Mouse (Mus musculus) embryonic facial prominence, embryonic 14.5 days (tissue): ENCODE measurements around the gene Specc1. TPM values are rescaled to one million over a fixed set of nuclear protein-coding genes. Genes with fewer than 3 reads are reported as not detected.

ENCODE experiments used
- ATAC-seq: fragments of 200-750 bp; cut with Nextera tagmentation; 2 replicates; pipeline ENCODE4 v1.8.0; 2017; ENCODE audit warnings: low read depth, moderate number of reproducible peaks, moderate TSS enrichment
- DNase-seq: peaks from one replicate; pipeline ENCODE4 v3.0.0-alpha.2; 2015; ENCODE audit warnings: low spot score
- H3K27ac ChIP-seq: fragments of 300-500 bp; sonication (generic); replicated peaks from 2 replicates; pipeline ENCODE4 v1.5.1; 2014; ENCODE audit warnings: low read depth, mild to moderate bottlenecking, low read length, moderate library complexity
- H3K27me3 ChIP-seq: fragments of 300-500 bp; sonication (generic); replicated peaks from 2 replicates; pipeline ENCODE4 v1.6.1; 2014; ENCODE audit warnings: low read length; ENCODE audit not compliant: control insufficient read depth, insufficient read depth
- H3K36me3 ChIP-seq: fragments of 300-500 bp; sonication (generic); 2 replicates; pipeline ENCODE4 v1.6.1; 2014; ENCODE audit warnings: low read length, mixed read lengths; ENCODE audit not compliant: control insufficient read depth, insufficient read depth
- H3K4me1 ChIP-seq: fragments of 300-500 bp; sonication (generic); 2 replicates; pipeline ENCODE4 v1.6.1; 2014; ENCODE audit warnings: antibody characterized with exemption, low read length; ENCODE audit not compliant: control insufficient read depth, insufficient read depth
- H3K4me2 ChIP-seq: fragments of 300-500 bp; sonication (generic); 2 replicates; pipeline ENCODE4 v1.6.1; 2014; ENCODE audit warnings: low read depth, mild to moderate bottlenecking, low read length, moderate library complexity, mixed read lengths
- H3K4me3 ChIP-seq: fragments of 300-500 bp; sonication (generic); 2 replicates; pipeline ENCODE4 v1.5.1; 2014; ENCODE audit warnings: low read depth, mild to moderate bottlenecking, low read length
- H3K9ac ChIP-seq: fragments of 300-500 bp; sonication (generic); 2 replicates; pipeline ENCODE4 v1.6.1; 2014; ENCODE audit warnings: low read depth, mild to moderate bottlenecking, low read length, moderate library complexity, mixed read lengths
- H3K9me3 ChIP-seq: fragments of 300-500 bp; sonication (generic); 2 replicates; pipeline ENCODE4 v1.6.1; 2016; ENCODE audit warnings: low read length; ENCODE audit not compliant: control insufficient read depth
- WGBS: fragments of 180-500 bp; shearing (Covaris S2); extraction: QIAGEN DNeasy Blood & Tissue Kit; methylation state at CpG from one replicate; pipeline ENCODE4 v1.1.7; 2014; 5-methylcytosine and 5-hydroxymethylcytosine counted together
- polyA plus RNA-seq: library from polyadenylated mRNA; unstranded; fragments of >200 nt; fragmentation: Nextera tagmentation; extraction: Ambion mirVana; gene quantifications from 2 replicates; pipeline ENCODE4 v1.2.1, GENCODE M21; 2014

Gene Specc1
- polyA plus RNA-seq, 1 experiment from 2014 or later: 13.5 TPM

- ATAC-seq (no peak), DNase-seq (no peak)
- no peaks in the 10 kb centered on the region for H3K27me3 ChIP-seq
- peak overlapping the region; percentile 68 for H3K9ac ChIP-seq
- 0 out of 2 replicates have a peak overlapping the region, but pooled peaks have one; percentile 28 for H3K27ac ChIP-seq
- H3K4me3 ChIP-seq: peak overlapping the region; percentile 65
- WGBS: 36% methylated on average over 18 of the region's 18 CpGs
- H3K4me1 ChIP-seq: peaks cover 17% of the 10 kb centered on the region
- no peaks in the 10 kb centered on the region for H3K36me3 ChIP-seq
- H3K4me2 ChIP-seq: peak overlapping the region; percentile 98
- no peaks in the 10 kb centered on the region for H3K9me3 ChIP-seq
Measured at GRCm38 (mm10) chr11:62247759-62248400, 291.3 kb downstream of the Specc1 start.

- no peaks in the 10 kb centered on the region for H3K9me3 ChIP-seq
- peak within 1 kb of the TSS; percentile 98 for H3K4me2 ChIP-seq
- peak within 1 kb of the TSS; percentile 68 for H3K9ac ChIP-seq
- no peaks in the 10 kb centered on the region for H3K36me3 ChIP-seq
- H3K27me3 ChIP-seq: no peaks in the 10 kb centered on the region
- H3K4me1 ChIP-seq: peaks cover 17% of the 10 kb centered on the region
- H3K4me3 ChIP-seq: peak within 1 kb of the TSS; percentile 65
- 0% methylated on average over 43 of the region's 69 CpGs for WGBS
- peak; percentile 86 for DNase-seq
- peak; percentile 91 for ATAC-seq
- H3K27ac ChIP-seq: peak within 1 kb of the TSS; percentile 28; the same call in 1 of the 2 replicates
Measured at GRCm38 (mm10) chr11:62248401-62249244, 292.1 kb downstream of the Specc1 start, which contains the start of gene Adora2b. TSS of gene Adora2b (plus strand) at chr11:62248984.

GRCm38 (mm10) chr11:62249266-62250037, 292.9 kb downstream of the Specc1 start:
- 3% methylated on average over 35 of the region's 35 CpGs for WGBS
- H3K4me2 ChIP-seq: peak overlapping the region; percentile 98
- H3K27ac ChIP-seq: peak overlapping the region; percentile 28; the same call in 1 of the 2 replicates

GRCm38 (mm10) chr11:62251047-62251446, 294.5 kb downstream of the Specc1 start:
- peak; percentile 56 for ATAC-seq
- peak overlapping the region; percentile 31 for H3K9ac ChIP-seq
- 9% methylated on average over 11 of the region's 11 CpGs for WGBS

More at GRCm38 (mm10) chr11:62249266-62250037, 292.9 kb downstream of the Specc1 start:
- no peaks in the 10 kb centered on the region for H3K36me3 ChIP-seq
- peaks cover 17% of the 10 kb centered on the region for H3K4me1 ChIP-seq
- H3K9me3 ChIP-seq: no peaks in the 10 kb centered on the region
- DNase-seq: peak; percentile 26
- ATAC-seq: peak; percentile 20
- H3K27me3 ChIP-seq: no peaks in the 10 kb centered on the region
- peak overlapping the region; percentile 68 for H3K9ac ChIP-seq
- H3K4me3 ChIP-seq: peak overlapping the region; percentile 65

GRCm38 (mm10) chr11:62253380-62253779, 296.8 kb downstream of the Specc1 start:
- no peak for DNase-seq
- H3K27ac ChIP-seq: no peak overlapping the region
- H3K9ac ChIP-seq: no peak overlapping the region
- peaks cover 17% of the 10 kb centered on the region for H3K4me1 ChIP-seq
- H3K4me3 ChIP-seq: no peak overlapping the region
- WGBS: 57% methylated on average over 5 of the region's 5 CpGs
- ATAC-seq: no peak
- H3K4me2 ChIP-seq: no peak overlapping the region
- no peaks in the 10 kb centered on the region for H3K9me3 ChIP-seq
- no peaks in the 10 kb centered on the region for H3K36me3 ChIP-seq
- no peaks in the 10 kb centered on the region for H3K27me3 ChIP-seq

More at GRCm38 (mm10) chr11:62251047-62251446, 294.5 kb downstream of the Specc1 start:
- peak; percentile 94 for DNase-seq
- H3K9me3 ChIP-seq: no peaks in the 10 kb centered on the region
- H3K4me3 ChIP-seq: peak overlapping the region; percentile 65
- H3K27me3 ChIP-seq: no peaks in the 10 kb centered on the region
- H3K4me1 ChIP-seq: peaks cover 17% of the 10 kb centered on the region
- peak overlapping the region; percentile 98 for H3K4me2 ChIP-seq
- no peaks in the 10 kb centered on the region for H3K36me3 ChIP-seq
- peak overlapping the region; percentile 67 for H3K27ac ChIP-seq

- WGBS: 46% methylated on average over 5 of the region's 5 CpGs
Measured at GRCm38 (mm10) chr11:62259214-62259613, 302.7 kb downstream of the Specc1 start.

GRCm38 (mm10) chr11:62263599-62263998, 307.0 kb downstream of the Specc1 start:
- no peak overlapping the region for H3K27ac ChIP-seq
- DNase-seq: no peak
- WGBS: 70% methylated on average over 7 of the region's 7 CpGs

More at GRCm38 (mm10) chr11:62259214-62259613, 302.7 kb downstream of the Specc1 start:
- Histone ChIP-seq H3K4me1 (0 out of 2 replicates have a peak, but pooled peaks cover 3% of the 10 kb centered on the region), H3K27me3 (no peaks in the 10 kb centered on the region), H3K27ac (no peak overlapping the region), H3K4me3 (no peak overlapping the region), H3K4me2 (no peak overlapping the region), H3K9me3 (no peaks in the 10 kb centered on the region), H3K36me3 (no peaks in the 10 kb centered on the region), H3K9ac (no peak overlapping the region)
- DNase-seq: no peak
- no peak for ATAC-seq

GRCm38 (mm10) chr11:62264018-62264417, 307.5 kb downstream of the Specc1 start:
- ATAC-seq (no peak), DNase-seq (no peak)
- no peaks in the 10 kb centered on the region for H3K9me3 ChIP-seq
- H3K4me2 ChIP-seq: no peak overlapping the region
- 81% methylated on average over 7 of the region's 7 CpGs for WGBS
- H3K27ac ChIP-seq: no peak overlapping the region
- no peak overlapping the region for H3K9ac ChIP-seq
- H3K4me3 ChIP-seq: no peak overlapping the region
- 0 out of 2 replicates have a peak, but pooled peaks cover 6% of the 10 kb centered on the region for H3K36me3 ChIP-seq
- H3K4me1 ChIP-seq: 0 out of 2 replicates have a peak, but pooled peaks cover 3% of the 10 kb centered on the region
- H3K27me3 ChIP-seq: no peaks in the 10 kb centered on the region

More at GRCm38 (mm10) chr11:62263599-62263998, 307.0 kb downstream of the Specc1 start:
- H3K27me3 ChIP-seq: no peaks in the 10 kb centered on the region
- H3K4me3 ChIP-seq: no peak overlapping the region
- no peaks in the 10 kb centered on the region for H3K9me3 ChIP-seq
- 0 out of 2 replicates have a peak, but pooled peaks cover 3% of the 10 kb centered on the region for H3K4me1 ChIP-seq
- no peak for ATAC-seq
- no peak overlapping the region for H3K4me2 ChIP-seq
- H3K9ac ChIP-seq: no peak overlapping the region
- H3K36me3 ChIP-seq: 0 out of 2 replicates have a peak, but pooled peaks cover 6% of the 10 kb centered on the region
